Mouse (Mus musculus) left cerebral cortex, adult 9 months (tissue): ENCODE results near the gene Abcb9.

Experiments
- DNase-seq, 2 experiments: peaks; one replicate each; pipeline ENCODE4 v3.0.0; 2022; ENCODE audit warnings: low spot score in 2 of 2

The Abcb9 gene

GRCm38 (mm10) chr5:124014180-124014579, 81.4 kb downstream of the Abcb9 start:
- no peak for DNase-seq

DNA sequence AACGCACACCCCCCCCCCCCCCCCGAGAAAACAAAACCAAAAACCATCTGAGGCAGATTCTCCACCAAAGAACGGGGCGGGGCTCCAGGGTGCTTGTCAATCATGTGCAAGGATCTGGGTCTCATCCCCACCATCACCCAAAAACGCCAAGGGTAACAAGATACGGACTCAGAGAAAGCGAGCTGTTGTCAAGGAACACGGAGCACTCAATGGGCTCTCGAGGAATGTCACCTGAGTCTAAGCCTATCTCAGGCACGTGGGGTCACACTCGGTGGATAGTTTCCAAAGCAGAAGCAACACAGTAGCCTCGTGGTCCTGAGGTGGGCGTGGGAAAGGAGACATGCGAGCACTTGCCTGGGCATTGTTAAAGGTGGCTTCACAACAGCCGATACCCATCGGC, 81.9 kb downstream of the Abcb9 start:
- DNase-seq, result no peak

DNA sequence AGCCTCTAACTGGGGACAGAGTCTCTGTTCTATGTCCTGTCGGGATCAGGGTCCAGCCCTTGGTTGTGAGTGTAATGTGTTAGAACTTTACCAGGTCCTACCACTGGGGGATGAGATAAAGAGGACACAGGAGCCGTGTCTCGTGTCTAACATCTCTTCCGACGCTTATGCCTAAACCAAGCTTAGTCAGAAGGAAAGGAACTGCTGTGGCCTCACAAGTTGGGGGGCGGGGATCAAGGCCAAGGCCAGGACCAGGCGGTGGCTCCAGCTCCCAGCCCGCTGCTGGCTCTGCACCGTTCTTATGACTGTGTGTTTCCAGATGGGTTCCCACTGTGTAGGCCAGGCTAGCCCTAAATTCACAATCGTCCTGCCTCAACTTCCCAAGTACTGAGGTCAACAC, 82.7 kb downstream of the Abcb9 start:
- no peak for DNase-seq

- DNase-seq, result no peak
These were observed 83.7 kb downstream of the Abcb9 start for GRCm38 (mm10) chr5:124011927-124012326.
